Mouse (Mus musculus) neutrophil, adult 83 days (primary cell): Measurements from ENCODE around the gene Olfr1501. TPM values are rescaled to one million over a fixed set of nuclear protein-coding genes. Genes with fewer than 3 reads are reported as not detected.

Experiments used
- total RNA-seq, 2 experiments: library from RNA; stranded (reverse); gene quantifications; one replicate each; pipeline ENCODE4 v1.2.4; 2023

Olfr1501 gene
- total RNA-seq: not detected

DNA sequence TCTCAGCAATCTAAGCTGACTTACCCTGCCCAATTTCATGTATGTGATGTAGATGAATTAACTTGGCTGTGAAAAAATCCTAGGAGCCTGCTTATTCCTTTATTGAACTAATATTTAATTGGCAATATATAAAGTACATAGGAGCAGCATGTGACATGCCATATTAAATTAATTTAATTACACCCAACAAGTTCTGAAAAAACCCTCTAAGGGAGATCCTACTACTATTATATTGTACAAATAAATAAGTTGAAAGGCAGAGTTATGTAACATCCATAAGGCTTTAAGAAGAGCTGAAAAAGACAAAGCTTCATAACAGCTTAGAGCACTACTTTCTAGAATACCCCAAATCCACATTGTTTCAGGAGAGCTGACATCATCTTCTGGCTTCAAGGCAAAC is at the start of gene Olfr1501:
Gene Olfr1501, minus strand, starts transcription at position 101 of the 400 bp plus-strand sequence.

DNA sequence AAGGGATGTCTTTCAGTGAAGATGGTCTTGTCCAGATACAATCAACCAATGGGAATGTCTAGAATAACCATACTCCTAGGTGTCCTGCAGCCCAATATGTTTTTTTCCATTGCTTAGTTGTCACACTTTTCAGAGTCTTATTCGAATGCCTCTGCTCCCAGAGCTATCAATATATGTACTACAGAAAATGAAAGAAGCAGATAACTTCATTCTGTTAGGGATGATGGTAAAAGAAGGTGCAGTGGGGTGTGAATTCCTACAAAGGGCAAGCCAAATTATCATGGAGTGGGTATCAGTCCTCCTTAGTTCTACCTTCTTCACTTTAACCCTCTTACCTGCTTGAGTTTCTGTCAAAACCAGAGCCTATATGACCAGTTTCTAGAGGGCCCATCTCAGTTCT is 47.3 kb upstream of the Olfr1501 start, which contains the start of gene Olfr1504:
Gene Olfr1504, minus strand, starts transcription at position 101 of the 400 bp plus-strand sequence.

GRCm38 (mm10) chr19:13861495-13861894 is 11.0 kb upstream of the Olfr1501 start, which contains the start of gene Olfr1502:
Olfr1502 (plus strand) TSS chr19:13861795.

DNA sequence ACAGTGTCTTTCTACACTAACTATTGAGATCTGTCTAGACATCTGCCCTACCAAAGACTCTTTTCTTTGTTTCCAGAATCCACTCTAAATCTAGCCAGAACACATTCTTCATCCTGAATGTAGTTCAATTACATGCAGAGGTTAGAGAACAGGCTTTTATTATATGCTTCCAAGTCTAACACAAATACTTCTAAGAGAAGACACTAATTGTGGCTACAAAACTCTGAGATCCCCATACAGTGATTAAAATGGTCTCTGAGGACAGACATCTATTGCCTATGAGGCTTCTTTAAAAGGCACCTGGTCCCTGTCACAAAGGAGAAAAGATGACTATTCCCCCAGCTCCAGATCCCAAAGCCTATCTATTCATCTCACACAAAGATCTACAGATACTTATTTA is 20.1 kb downstream of the Olfr1501 start, which contains the start of gene Olfr1500:
Gene Olfr1500, minus strand, starts transcription at position 101 of the 400 bp plus-strand sequence.

GRCm38 (mm10) chr19:13819347-13819746 is 31.1 kb downstream of the Olfr1501 start, which contains the start of gene Olfr1499:
Olfr1499 (minus strand) TSS chr19:13819447.

GRCm38 (mm10) chr19:13798102-13798501 is 52.4 kb downstream of the Olfr1501 start, which contains the start of gene Olfr1497:
Olfr1497 (minus strand) TSS chr19:13798202.

Other genes starting within 250 kb of the Olfr1501 start
- not detected for gene Olfr1487, start 233.3 kb downstream of the Olfr1501 start, total RNA-seq
- not detected for gene Olfr1489, start 219.1 kb downstream of the Olfr1501 start, total RNA-seq
- not detected for gene Olfr1490, start 199.6 kb downstream of the Olfr1501 start, total RNA-seq
- not detected for gene Olfr1491, start 153.4 kb downstream of the Olfr1501 start, total RNA-seq
- gene Olfr1493-ps1, start 127.4 kb downstream of the Olfr1501 start, total RNA-seq: not detected
- not detected for gene Olfr1494, start 111.0 kb downstream of the Olfr1501 start, total RNA-seq
- gene Olfr1495, start 86.1 kb downstream of the Olfr1501 start, total RNA-seq: not detected
- not detected for gene Olfr1496, start 72.8 kb downstream of the Olfr1501 start, total RNA-seq
- not detected for gene Olfr1497, start 52.5 kb downstream of the Olfr1501 start, total RNA-seq
- gene Olfr1499, start 31.2 kb downstream of the Olfr1501 start, total RNA-seq: not detected
- not detected for gene Olfr1500, start 20.2 kb downstream of the Olfr1501 start, total RNA-seq
- gene Olfr1502, start 11.1 kb upstream of the Olfr1501 start, total RNA-seq: not detected
- gene Olfr1504, start 47.2 kb upstream of the Olfr1501 start, total RNA-seq: not detected
- gene Olfr1505, start 62.8 kb upstream of the Olfr1501 start, total RNA-seq: not detected